Mouse (Mus musculus) adipocyte (in vitro differentiated cells): ENCODE results near the gene Gm340.

ENCODE experiments used
- DNase-seq: peaks from one replicate; pipeline ENCODE4 v3.0.0-alpha.2; 2016; ENCODE audit warnings: low spot score

The Gm340 gene

GRCm38 (mm10) chr19:41581706-41582420 is at the start of gene Gm340:
Gene Gm340 (plus strand): TSS chr19:41582370.
- no peak for DNase-seq

GRCm38 (mm10) chr19:41534021-41534420 is 48.1 kb upstream of the Gm340 start:
- no peak for DNase-seq

GRCm38 (mm10) chr19:41556981-41557380 is 25.2 kb upstream of the Gm340 start:
- no peak for DNase-seq

- DNase-seq = no peak
These were observed 24.7 kb upstream of the Gm340 start for GRCm38 (mm10) chr19:41557491-41557890.

- no peak for DNase-seq
These were observed 23.2 kb upstream of the Gm340 start for GRCm38 (mm10) chr19:41558891-41559486.

- no peak for DNase-seq
These were observed 21.3 kb upstream of the Gm340 start for GRCm38 (mm10) chr19:41560856-41561255.

GRCm38 (mm10) chr19:41568791-41569190 is 13.4 kb upstream of the Gm340 start:
- no peak for DNase-seq

- no peak for DNase-seq
These were observed 8.5 kb upstream of the Gm340 start for GRCm38 (mm10) chr19:41573700-41574099.

GRCm38 (mm10) chr19:41577576-41577975 is 4.6 kb upstream of the Gm340 start:
- DNase-seq = no peak

- peak; percentile 46 for DNase-seq
These were observed 2.8 kb upstream of the Gm340 start for GRCm38 (mm10) chr19:41579311-41579920.

GRCm38 (mm10) chr19:41582918-41583514 is 846 bp downstream of the Gm340 start:
- DNase-seq = no peak

GRCm38 (mm10) chr19:41586752-41587151 is 4.6 kb downstream of the Gm340 start:
- DNase-seq = no peak

- DNase-seq = no peak
These were observed 5.5 kb downstream of the Gm340 start for GRCm38 (mm10) chr19:41587431-41588222.

GRCm38 (mm10) chr19:41589026-41589425 is 6.9 kb downstream of the Gm340 start:
- DNase-seq = no peak

GRCm38 (mm10) chr19:41589681-41590080 is 7.5 kb downstream of the Gm340 start:
- no peak for DNase-seq

- no peak for DNase-seq
These were observed 9.6 kb downstream of the Gm340 start for GRCm38 (mm10) chr19:41591808-41592207.

GRCm38 (mm10) chr19:41597170-41597894 is 15.2 kb downstream of the Gm340 start:
- peak; percentile 96 for DNase-seq

GRCm38 (mm10) chr19:41600647-41601046 is 18.5 kb downstream of the Gm340 start:
- DNase-seq = no peak

- no peak for DNase-seq
These were observed 24.2 kb downstream of the Gm340 start for GRCm38 (mm10) chr19:41606208-41606987.

- no peak for DNase-seq
These were observed 29.5 kb downstream of the Gm340 start for GRCm38 (mm10) chr19:41611683-41612082.
